Mouse (Mus musculus): ENCODE data around the gene Defb9. TPM values are rescaled to one million over a fixed set of nuclear protein-coding genes. Genes with fewer than 3 reads are reported as not detected.

The Defb9 gene
- total RNA-seq (2023): not detected

DNA sequence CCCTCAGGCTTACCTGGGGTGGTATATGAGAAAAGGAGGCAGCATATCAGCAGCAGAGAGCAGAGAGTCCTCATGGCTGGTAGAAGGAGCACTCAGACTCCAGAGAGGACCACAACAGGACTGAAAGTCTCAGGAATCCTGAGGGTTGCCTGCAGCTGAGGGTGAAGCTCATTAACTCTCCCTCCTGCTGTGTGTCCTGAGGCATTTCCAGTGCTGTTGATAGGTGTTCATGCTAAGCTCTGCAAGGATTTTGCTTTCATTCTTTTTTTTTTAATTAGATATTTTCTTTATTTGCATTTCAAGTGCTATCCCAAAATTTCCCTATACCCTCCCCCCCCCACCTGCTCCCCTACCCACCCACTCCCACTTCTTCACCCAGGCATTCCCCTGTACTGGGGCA, at the start of gene Defb9:
TSS of gene Defb9 (minus strand) at position 101 of the 400 bp plus-strand sequence.

DNA sequence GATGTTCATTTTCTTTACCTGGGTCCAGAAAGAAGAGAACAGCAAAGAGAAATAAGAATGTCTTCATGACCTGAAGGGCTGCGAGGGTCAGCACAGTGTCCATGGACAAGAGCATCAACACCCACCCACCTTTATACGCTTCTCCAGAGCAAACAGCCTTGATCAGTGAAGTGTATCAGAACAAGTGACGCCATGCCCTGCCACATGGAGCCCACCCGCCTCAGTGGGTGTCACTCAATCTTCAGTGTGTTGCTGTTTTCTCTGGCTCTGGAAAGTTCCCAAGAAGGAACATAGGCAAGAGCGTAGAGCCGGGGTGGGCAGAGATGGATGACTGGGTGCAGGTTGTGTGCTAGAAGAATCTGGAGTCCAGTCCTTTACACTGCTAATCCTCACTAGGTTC, 47.4 kb upstream of the Defb9 start, which contains the start of gene Defb15:
TSS of gene Defb15 (minus strand) at position 101 of the 400 bp plus-strand sequence.

DNA sequence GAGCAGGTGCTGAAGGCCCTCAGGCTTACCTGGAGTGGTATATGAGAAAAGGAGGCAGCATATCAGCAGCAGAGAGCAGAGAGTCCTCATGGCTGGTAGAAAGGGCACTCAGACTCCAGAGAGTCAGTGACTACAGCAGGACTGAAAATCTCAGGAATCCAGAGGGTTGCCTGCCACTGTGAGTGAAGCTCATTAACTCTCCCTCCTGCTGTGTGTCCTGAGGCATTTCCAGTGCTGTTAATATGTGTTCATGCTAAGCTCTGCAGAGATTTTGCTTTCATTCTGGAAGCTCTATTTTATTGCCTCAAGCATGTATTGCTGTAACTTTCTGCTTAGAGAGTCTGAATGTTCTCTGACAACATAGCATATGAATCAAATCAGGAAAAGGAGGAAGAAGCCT, 21.1 kb upstream of the Defb9 start, which contains the start of gene Defb11:
TSS of gene Defb11 (minus strand) at position 123 of the 400 bp plus-strand sequence.

DNA sequence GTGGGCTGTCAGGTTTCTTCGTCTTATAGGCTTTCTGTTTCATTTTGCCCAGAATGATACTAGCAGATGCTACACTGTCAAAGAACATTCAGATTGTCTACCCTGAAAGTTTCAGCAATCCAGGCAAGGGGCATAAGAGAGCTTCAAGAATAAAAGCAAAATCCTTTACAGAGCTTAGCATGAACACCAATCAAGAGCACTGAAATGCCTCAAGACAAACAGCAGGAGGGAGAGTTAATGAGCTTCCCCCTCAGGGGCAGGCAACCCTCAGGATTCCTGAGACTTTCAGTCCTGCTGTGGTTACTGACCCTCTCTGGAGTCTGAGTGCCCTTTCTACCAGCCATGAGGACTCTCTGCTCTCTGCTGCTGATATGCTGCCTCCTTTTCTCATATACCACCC, 26.6 kb downstream of the Defb9 start, which contains the start of gene Defb10:
TSS of gene Defb10 (plus strand) at position 316 of the 400 bp plus-strand sequence.

Other genes starting within 250 kb of the Defb9 start
- not detected for gene Defa17, start 229.6 kb downstream of the Defb9 start, total RNA-seq (2023)
- not detected for gene Defa34, start 219.6 kb downstream of the Defb9 start, total RNA-seq (2023)
- gene AY761184, start 181.8 kb downstream of the Defb9 start, total RNA-seq (2023): not detected
- gene Defa24, start 150.9 kb downstream of the Defb9 start, total RNA-seq (2023): not detected
- not detected for gene Defb50, start 61.9 kb downstream of the Defb9 start, total RNA-seq (2023)
- gene Defb2, start 45.5 kb downstream of the Defb9 start, total RNA-seq (2023): not detected
- not detected for gene Defb10, start 26.5 kb downstream of the Defb9 start, total RNA-seq (2023)
- not detected for gene Defb11, start 21.0 kb upstream of the Defb9 start, total RNA-seq (2023)
- not detected for gene Defb15, start 47.3 kb upstream of the Defb9 start, total RNA-seq (2023)
- not detected for gene Defb35, start 52.9 kb upstream of the Defb9 start, total RNA-seq (2023)
- not detected for gene Defb13, start 61.3 kb upstream of the Defb9 start, total RNA-seq (2023)
- not detected for gene Fam90a1a, start 73.3 kb upstream of the Defb9 start, total RNA-seq (2023)
- gene Ccdc70, start 84.4 kb upstream of the Defb9 start, total RNA-seq (2023): not detected
- gene Atp7b, start 174.9 kb upstream of the Defb9 start, total RNA-seq (2023): 0.35 TPM
- 20.1 TPM for gene Alg11, start 175.3 kb upstream of the Defb9 start, total RNA-seq (2023)
- gene Nek5, start 239.6 kb upstream of the Defb9 start, total RNA-seq (2023): not detected